In the genomic region with DNA sequence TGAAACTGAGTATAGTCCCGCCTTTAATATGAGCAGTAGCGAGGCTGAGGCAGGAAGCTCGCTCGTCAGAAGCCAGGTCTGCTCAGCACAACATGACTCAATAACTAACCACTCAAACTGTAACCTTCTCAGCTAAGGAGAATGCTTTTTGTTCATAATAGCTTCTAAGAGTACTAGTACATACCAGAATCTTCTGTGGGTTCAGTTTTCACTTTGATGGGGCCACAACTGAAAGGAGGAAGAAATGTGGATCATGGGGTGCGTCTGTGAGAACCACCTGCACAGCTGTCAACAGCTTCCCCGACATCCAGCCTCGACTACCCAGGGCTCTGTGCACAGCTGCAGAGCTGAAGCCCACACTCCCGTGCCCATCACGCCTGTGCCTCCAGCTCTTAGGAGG, we compare ENCODE assay signal across 16 mouse cellular contexts. TPM values are rescaled to one million over a fixed set of nuclear protein-coding genes. Genes with fewer than 3 reads are reported as not detected.
DNase-seq lines count a peak whose midpoint lies in the region; ATAC-seq lines count a peak whose summit lies in the region.
"Had no signal": no experiment of that assay in that cellular context is flagged by ENCODE, and none has a peak within 500 bp of the region (broad histone marks: within the 10 kb centered on the region; RNA-seq: fewer than 3 reads in every experiment).

No protein-coding gene starts in this region.

- no peak overlapping the region for H3K4me2 ChIP-seq in heart, embryonic 15.5 days
- H3K4me2 ChIP-seq in intestine, embryonic 15.5 days (replicated peaks), result no peak overlapping the region
- H3K4me2 ChIP-seq: heart, embryonic 11.5 days; kidney, embryonic 15.5 days; midbrain, embryonic 11.5 days had no signal

- H3K36me3 ChIP-seq in heart, embryonic 15.5 days, result peaks cover 89% of the 10 kb centered on the region
- H3K36me3 ChIP-seq in intestine, embryonic 15.5 days, result peaks cover 63% of the 10 kb centered on the region

- no peaks in the 10 kb centered on the region for H3K4me1 ChIP-seq in heart, embryonic 15.5 days (replicated peaks)
- H3K4me1 ChIP-seq in intestine, embryonic 15.5 days (replicated peaks), result no peaks in the 10 kb centered on the region
- H3K4me1 ChIP-seq: hindbrain, embryonic 10.5 days; kidney, embryonic 15.5 days had no signal

- ATAC-seq in heart, embryonic 15.5 days (replicated peaks; ENCODE audit: insufficient number of reproducible peaks, insufficient read depth, low FRiP score, low read depth), result no peak
- ATAC-seq in erythroblast, adult 5-6 weeks (replicated peaks; ENCODE audit: low FRiP score, poor library complexity, severe bottlenecking), result no peak
- ATAC-seq in intestine, embryonic 15.5 days, result no peak

- intact Hi-C loops in heart, postnatal 10 days (cut with DNase I), result no loop called here

- no peaks in the 10 kb centered on the region for H3K27me3 ChIP-seq in heart, embryonic 15.5 days
- no peaks in the 10 kb centered on the region for H3K27me3 ChIP-seq in intestine, embryonic 15.5 days (replicated peaks)
- H3K27me3 ChIP-seq: kidney, embryonic 15.5 days had no signal

- H3K9ac ChIP-seq in heart, embryonic 15.5 days, result no peak overlapping the region
- no peak overlapping the region for H3K9ac ChIP-seq in intestine, embryonic 15.5 days
- H3K9ac ChIP-seq: kidney, embryonic 15.5 days had no signal

- no peaks in the 10 kb centered on the region for H3K9me3 ChIP-seq in heart, embryonic 15.5 days (replicated peaks)
- H3K9me3 ChIP-seq in intestine, embryonic 15.5 days, result no peaks in the 10 kb centered on the region
- H3K9me3 ChIP-seq: hindbrain, embryonic 10.5 days; kidney, embryonic 15.5 days had no signal

- no peak for DNase-seq in heart, postnatal 10 days
- DNase-seq in CD4-positive, CD25-positive, alpha-beta regulatory T cell, adult 2 months (ENCODE audit: low read depth, low spot score), result peak; percentile 74
- peak; percentile 93 for DNase-seq in naive thymus-derived CD4-positive, alpha-beta T cell, adult 2 months (ENCODE audit: low read depth)
- DNase-seq in thymus, postnatal 25 days, result peak; percentile 85
- DNase-seq in neural tube, embryonic 10.5 days (ENCODE audit: extremely low spot score, low spot score), result no peak
- DNase-seq: cerebellum, postnatal 10 days; left cerebral cortex, postnatal 4 days; lung, adult 18-20 months; lung, postnatal 4 days had no signal

- H3K4me3 ChIP-seq in heart, embryonic 15.5 days, result no peak overlapping the region
- no peak overlapping the region for H3K4me3 ChIP-seq in intestine, embryonic 15.5 days (replicated peaks)
- H3K4me3 ChIP-seq: hindbrain, embryonic 10.5 days; kidney, embryonic 15.5 days had no signal

- 83% methylated on average over 9 of the region's 9 CpGs for WGBS in heart, embryonic 15.5 days
- WGBS in intestine, embryonic 15.5 days, result 87% methylated on average over 9 of the region's 9 CpGs

- H3K27ac ChIP-seq in heart, embryonic 15.5 days, result peak overlapping the region; percentile 5; the same call in 1 of the 2 replicates
- no peak overlapping the region for H3K27ac ChIP-seq in intestine, embryonic 15.5 days
- H3K27ac ChIP-seq: hindbrain, embryonic 10.5 days; kidney, embryonic 15.5 days had no signal

RNA-seq across cellular contexts. Expression of gene Gtf2i, which starts 32.0 kb away (rescaled TPM):
- 121 and 125 TPM in 2 replicates for polyA plus RNA-seq in heart, embryonic 15.5 days (2015; fragmentation: Nextera tagmentation; extraction: Ambion mirVana)
- 100 to 1,000 TPM; 195 to 218 TPM for total RNA-seq in heart, postnatal 10 days (2021)
- 9.0 and 28.4 TPM in 2 replicates for total RNA-seq in erythroblast, adult 5-6 weeks (2015; ENCODE audit: low replicate concordance)
- total RNA-seq in erythroblast, adult 5-6 weeks (2017; ENCODE audit: low replicate concordance), result 10.7 and 11.2 TPM in 2 replicates
- 125 and 137 TPM in 2 replicates for polyA plus RNA-seq in intestine, embryonic 15.5 days (2015; fragmentation: Nextera tagmentation; extraction: Ambion mirVana)

RNA-seq across cellular contexts. Expression of gene Ncf1, which starts 53.2 kb away (rescaled TPM):
- polyA plus RNA-seq in heart, embryonic 15.5 days (2015; fragmentation: Nextera tagmentation; extraction: Ambion mirVana), result 3.1 and 5.0 TPM in 2 replicates
- total RNA-seq in heart, postnatal 10 days (2021), result 1 to 10 TPM; 2.9 to 4.6 TPM
- total RNA-seq in erythroblast, adult 5-6 weeks (2015; ENCODE audit: low replicate concordance), result 101 and 103 TPM in 2 replicates
- total RNA-seq in erythroblast, adult 5-6 weeks (2017; ENCODE audit: low replicate concordance), result 91.7 and 92.6 TPM in 2 replicates
- 4.2 and 6.0 TPM in 2 replicates for polyA plus RNA-seq in intestine, embryonic 15.5 days (2015; fragmentation: Nextera tagmentation; extraction: Ambion mirVana)

Comparison
In these comparisons a context has a peak if more than half of its experiments do, and no peak if none do; other contexts are left out.
1. DNase-seq: peak in CD4-positive, CD25-positive, alpha-beta regulatory T cell, adult 2 months (single experiment), naive thymus-derived CD4-positive, alpha-beta T cell, adult 2 months (single experiment) and thymus, postnatal 25 days (single experiment); none in heart, postnatal 10 days (0 of 2) and neural tube, embryonic 10.5 days (single experiment).
2. RNA of gene Gtf2i, which starts 32.0 kb away (total RNA-seq): 195 to 218 TPM in heart, postnatal 10 days; 9.0 to 28.4 TPM in erythroblast, adult 5-6 weeks; every median in the first group is over 4 times any median in the second.
3. RNA of gene Ncf1, which starts 53.2 kb away (total RNA-seq): 91.7 to 103 TPM in erythroblast, adult 5-6 weeks; 2.9 to 4.6 TPM in heart, postnatal 10 days; every median in the first group is over 10 times any median in the second.